Mouse (Mus musculus): ENCODE results near the gene H3f3b.

H3f3b gene

DNA sequence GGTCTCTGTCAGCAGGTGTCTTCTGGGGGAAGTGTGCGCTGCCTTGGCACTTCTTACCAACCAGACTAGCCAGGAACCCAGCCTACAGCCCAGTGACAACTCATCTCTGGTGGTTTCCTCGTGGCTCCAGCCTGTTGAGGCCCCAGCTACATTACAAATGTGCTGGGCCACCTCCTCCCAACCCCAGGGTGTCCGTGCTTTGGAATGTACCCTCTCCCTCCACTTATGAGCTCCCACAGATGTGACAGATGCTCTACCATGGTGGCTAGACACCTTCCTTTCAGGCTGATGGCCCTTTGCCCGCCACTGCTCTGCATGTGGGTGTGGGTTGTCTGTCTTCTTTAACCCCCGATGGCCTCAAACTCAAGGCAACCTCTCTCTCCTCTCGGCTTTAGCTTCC is 26.0 kb downstream of the H3f3b start:
- no peak for DNase-seq (ENCODE audit: low read depth)

DNA sequence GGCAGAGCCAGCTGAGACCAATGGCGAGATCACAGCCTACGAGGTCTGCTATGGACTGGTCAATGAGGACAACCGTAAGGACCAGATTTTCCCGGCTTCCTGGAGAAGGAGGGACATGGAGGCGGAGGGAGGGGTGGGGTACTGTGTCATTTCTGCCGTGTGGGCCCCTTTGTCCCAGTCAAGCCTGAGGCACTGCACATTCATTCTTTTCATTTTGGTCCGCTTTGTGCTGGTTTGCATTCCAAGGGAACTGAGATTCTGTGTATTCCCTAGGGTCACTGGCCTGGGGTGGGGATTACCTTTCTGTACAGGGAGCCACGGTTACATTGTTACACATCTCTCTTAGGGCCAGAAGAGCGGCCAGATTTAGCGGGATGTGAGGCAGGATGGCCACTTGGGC is 27.2 kb downstream of the H3f3b start:
- no peak for DNase-seq (ENCODE audit: low read depth)

DNA sequence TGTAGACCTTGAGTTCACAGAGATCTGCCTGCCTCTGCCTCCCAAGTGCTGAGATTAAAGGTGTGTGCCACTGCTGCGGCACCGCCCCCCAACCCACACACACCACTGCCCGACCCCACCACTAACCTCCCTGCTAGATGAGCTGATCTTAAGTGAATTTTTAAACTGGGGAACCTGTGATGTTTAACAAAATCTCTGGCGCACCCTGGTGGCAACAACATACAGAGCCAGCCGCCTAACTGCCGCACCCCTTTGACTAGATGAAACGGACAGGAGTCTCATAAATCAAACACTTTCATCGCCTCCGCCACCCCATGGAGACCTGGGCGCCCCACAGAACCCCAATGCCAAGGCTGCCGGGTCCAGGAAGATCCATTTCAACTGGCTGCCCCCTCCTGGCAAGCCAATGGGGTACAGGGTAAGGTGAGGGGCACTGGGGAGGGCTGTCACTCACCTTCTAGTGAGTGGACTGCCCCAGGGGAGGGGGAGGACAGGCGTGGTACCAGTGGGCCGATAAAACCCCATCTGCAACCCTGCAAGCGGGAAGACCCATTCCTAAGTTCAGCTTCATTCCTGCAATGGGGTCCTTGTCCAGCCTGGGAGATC is 28.1 kb downstream of the H3f3b start:
- DNase-seq (ENCODE audit: low read depth): no peak

DNA sequence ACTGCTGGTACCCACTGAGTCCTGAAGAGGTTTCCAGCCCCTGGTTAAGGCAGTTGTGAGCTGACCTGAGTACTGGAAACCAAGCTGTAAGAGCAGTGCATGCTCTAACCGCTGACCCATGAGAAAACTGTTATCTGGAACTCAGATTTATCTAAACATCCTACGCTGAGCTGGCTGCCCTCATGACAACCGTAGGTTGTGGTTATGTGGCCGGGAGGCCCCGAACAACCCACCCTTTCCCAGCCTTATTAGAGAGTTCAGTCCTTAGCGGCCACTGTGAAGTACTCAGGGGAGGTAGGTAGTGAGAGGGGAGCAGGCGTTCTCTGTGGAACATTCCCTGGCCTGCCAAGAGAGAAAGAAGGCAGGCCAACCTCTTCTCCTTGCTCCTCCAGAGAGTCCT is 28.7 kb downstream of the H3f3b start:
- no peak for DNase-seq (ENCODE audit: low read depth)

DNA sequence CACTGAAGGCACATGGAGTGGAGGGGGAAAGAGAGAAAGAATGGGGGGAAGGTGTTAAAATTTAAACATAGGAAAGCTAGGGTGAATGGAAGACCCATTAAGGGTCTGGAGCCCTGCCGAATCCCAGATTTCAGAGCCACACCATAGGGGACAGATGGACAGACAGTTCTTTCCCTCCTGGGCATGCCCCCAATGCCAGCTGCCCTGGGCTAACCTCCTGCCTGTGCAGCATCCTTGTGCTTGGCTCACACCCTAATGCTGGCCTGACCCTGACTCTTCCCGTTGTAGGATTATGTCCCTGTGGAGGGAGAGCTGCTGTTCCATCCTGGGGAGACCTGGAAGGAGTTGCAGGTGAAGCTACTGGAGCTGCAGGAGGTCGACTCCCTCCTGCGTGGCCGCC is 30.1 kb downstream of the H3f3b start:
- DNase-seq (ENCODE audit: low read depth): no peak

DNA sequence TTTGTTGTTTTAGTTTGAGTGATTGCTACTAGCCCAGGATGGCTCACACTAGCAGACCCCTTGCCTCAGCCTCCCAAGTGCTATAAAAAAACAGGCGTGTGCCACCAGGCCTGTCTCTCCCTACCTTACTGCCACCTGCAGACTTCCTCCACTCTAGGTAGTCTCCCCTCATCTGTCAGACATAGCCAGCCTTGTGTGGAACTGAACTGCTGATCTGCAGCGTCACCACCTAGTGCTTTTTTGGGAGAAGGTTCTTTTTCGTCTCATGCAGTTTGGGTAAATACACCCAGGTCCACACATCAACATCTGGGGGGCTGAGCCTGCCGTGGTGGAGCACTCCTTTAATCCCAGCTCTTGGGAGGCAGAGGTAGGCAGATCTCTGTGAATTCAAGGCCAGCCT is 30.7 kb downstream of the H3f3b start:
- DNase-seq (ENCODE audit: low read depth): no peak

DNA sequence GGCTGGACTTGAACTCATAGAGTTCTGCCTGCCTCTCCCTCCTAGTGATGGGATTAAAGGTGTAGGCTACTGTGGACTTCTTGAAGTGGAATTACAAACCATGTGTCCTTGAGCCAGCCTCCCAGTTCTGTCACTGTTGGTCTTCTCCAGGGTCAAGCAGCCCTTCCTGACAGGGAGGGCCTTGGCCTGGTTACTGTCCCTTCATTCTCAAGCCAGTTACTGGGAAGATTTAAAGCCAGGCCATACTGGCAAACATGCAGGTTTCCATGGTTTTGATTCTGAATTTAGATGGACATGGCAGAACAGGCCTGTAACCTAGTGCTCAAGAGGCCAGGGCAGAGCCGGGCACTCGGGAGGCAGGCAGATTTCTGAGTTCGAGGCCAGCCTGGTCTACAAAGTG is 32.5 kb downstream of the H3f3b start:
- DNase-seq (ENCODE audit: low read depth): no peak

DNA sequence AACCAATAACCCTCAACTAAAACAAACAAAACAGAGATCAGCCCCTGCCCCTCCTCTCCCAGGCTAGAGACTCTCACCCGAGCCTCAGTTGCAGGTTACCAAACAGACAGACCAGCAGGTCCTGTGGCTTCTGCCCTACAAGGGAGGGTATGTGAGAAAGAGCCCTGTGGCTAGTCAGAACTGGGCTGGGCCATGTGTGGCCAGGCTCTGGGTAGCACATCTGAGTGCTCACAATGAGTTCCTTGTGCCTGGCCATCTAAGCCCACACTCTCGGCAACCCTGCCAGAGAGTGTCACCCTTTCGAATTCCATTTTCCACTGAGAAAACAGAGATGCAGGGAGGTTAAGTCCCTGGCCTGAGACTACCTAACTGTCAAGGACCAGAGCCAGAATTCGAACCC is 35.7 kb downstream of the H3f3b start:
- DNase-seq (ENCODE audit: low read depth): peak; percentile 62

DNA sequence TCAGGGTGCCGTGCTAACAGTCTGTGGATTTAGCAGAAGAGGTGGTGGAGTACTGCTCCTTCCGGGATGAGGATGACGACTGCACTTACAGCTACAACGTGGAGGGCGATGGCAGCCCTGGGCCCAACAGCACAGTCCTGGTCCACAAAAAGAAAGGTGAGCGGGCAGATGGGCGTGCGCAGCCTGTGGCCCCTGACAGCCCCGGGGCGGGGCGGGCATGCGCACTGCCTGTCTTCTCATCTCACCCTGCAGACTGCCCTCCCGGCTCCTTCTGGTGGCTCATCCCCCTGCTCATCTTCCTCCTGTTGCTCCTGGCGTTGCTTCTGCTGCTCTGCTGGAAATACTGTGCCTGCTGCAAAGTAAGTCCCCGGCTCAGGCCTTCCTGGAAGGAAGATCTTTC is 38.1 kb downstream of the H3f3b start:
- no peak for DNase-seq (ENCODE audit: low read depth)

DNA sequence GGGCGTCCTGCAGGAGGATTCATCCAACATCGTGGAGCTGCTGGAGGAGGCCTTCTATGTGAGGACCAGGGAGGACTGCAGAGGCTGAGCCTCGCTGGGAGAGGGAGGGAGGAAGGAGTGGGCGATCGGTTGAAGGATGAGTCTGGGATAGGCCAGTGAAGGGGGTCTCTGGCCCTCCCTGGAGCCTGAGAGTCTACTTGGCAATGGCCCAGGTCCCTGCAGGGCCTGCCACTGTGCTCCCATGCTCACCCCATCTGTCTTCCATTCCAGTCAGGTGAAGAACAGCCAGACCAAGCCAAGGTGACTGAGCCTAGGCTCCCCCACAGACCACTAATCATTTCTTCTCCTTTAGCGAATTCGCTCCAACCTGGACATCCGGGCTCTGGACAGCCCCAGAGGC is 44.5 kb downstream of the H3f3b start:
- no peak for DNase-seq (ENCODE audit: low read depth)

DNA sequence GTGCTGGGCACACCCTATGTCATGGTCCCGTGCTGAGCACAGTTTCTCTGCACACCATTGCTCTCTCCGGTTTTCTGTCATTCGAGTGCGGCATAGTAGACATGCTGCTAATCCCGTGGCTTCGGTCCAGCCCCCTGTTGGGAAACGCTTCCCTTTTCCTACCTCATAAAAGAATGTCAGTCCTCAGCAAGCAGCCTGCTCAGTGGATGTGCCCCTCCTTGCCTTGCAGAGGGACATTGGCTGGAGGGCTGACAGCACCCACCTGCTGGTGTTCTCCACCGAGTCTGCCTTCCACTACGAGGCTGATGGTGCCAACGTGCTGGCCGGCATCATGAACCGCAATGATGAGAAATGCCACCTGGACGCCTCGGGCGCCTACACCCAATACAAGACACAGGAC is 45.3 kb downstream of the H3f3b start:
- no peak for DNase-seq (ENCODE audit: low read depth)

DNA sequence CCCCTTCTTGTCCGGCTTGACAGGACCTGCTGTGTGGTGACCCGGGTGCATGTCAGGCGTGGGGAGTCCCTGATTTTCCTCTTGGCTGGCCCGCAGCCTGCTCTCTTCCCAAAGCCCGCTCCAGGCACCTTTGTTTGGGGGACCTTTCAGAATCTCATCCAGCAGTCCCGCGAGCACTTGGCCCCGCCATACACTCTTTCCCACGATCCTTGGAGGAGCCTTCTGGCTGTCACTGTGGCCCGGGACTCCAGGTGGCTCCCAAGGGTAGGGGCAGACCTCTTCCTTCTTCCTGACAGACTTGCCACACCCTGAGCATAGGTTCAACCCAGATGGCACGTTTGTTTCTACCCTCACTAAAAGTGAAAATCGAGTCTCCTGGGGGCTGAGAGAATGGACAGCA is 52.2 kb downstream of the H3f3b start:
- no peak for DNase-seq (ENCODE audit: low read depth)

DNA sequence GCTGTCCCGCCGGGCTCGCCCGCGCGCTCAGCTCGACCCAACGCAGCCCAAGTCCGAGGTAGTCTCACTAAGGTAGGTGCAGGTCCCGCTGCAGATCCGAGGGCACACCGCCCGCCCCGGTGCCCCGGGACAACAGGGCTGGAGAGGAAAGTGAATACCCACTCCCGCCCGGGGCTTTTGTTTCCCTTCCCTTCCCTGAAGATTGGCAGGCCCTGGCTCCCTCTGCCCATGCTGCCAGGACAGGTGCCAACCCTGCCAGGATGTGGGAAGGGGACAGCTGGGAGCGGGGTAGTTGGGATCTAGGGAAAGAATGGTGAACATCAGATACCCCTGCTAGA is 52.7 kb downstream of the H3f3b start:
- DNase-seq (ENCODE audit: low read depth): no peak

DNA sequence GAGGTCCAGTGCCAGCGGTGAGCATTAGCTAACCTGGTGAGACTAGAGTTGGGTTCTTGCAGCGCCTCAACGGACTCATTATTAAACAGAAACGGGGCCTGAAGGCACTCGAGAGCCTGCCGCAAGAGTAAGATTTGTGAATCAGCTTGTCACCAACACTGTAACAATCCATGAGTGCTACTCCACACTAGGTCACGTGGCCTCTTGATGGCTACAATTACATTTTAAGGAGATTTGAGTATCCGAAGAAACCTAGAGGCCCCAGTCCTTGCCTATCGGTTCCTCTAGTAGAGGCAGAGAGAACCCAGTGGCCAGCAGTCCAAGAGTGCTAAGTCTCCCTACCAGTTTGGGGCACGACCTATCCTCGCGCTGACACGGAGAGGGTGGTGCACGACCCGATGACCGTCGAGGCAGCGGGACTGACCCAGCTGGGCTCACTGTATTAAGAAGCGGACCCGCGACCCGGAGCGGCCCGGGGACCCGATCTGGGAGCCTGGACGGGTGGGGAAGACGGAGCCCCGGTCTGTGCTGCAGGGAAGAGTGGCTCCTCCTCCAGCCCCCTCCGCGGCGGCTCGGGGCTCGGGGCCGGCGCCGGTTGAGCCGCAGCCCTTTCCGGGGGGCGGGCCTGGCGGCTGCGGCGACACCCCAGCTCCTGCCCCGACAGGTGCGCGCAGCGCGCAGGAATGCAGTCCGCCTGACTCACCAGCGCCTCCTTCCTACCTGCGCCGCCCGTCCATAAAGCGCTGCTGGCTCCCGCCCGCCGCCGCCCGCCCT is 53.3 kb downstream of the H3f3b start, which contains the start of gene Itgb4:
TSS of gene Itgb4 (plus strand) at position 401 of the 774 bp plus-strand sequence.
- no peak for DNase-seq (ENCODE audit: low read depth)

Data from fibroblast of lung, adult 2 months (primary cell).